Mouse (Mus musculus): ENCODE measurements around the gene Notch3.
"Not testable (repeated sequence)": the region's sequence is repeated elsewhere in the genome, so short reads cannot be mapped to it uniquely, and the experiment has no call there.

Notch3 gene

GRCm38 (mm10) chr17:32166687-32167086 is at the start of gene Notch3:
Gene Notch3 (minus strand): TSS chr17:32166852.
- peak; percentile 35 for DNase-seq (ENCODE audit: low spot score)

- not testable (repeated sequence) for DNase-seq (ENCODE audit: low spot score)
Measured at GRCm38 (mm10) chr17:32215587-32215986, 48.9 kb upstream of the Notch3 start.

DNA sequence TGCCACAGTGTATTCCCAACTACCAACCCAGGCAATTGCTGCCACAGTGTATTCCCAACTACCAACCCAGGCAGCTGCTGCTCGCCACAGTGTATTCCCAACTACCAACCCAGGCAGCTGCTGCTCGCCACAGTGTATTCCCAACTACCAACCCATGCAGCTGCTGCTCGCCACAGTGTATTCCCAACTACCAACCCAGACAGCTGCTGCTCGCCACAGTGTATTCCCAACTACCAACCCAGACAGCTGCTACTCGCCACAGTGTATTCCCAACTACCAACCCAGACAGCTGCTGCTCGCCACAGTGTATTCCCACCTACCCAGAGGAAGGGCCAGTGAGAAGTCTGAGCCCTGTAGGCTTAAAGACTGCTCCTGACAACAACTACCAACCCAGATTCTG is 44.9 kb upstream of the Notch3 start:
- DNase-seq (ENCODE audit: low spot score) = peak; percentile 63

- no peak for DNase-seq (ENCODE audit: low spot score)
Measured at GRCm38 (mm10) chr17:32209752-32210151, 43.1 kb upstream of the Notch3 start.

- DNase-seq (ENCODE audit: low spot score) = no peak
Measured at GRCm38 (mm10) chr17:32209144-32209543, 42.5 kb upstream of the Notch3 start.

GRCm38 (mm10) chr17:32207586-32208245 is 41.1 kb upstream of the Notch3 start:
- DNase-seq (ENCODE audit: low spot score) = no peak

- no peak for DNase-seq (ENCODE audit: low spot score)
Measured at GRCm38 (mm10) chr17:32205345-32205744, 38.7 kb upstream of the Notch3 start.

DNA sequence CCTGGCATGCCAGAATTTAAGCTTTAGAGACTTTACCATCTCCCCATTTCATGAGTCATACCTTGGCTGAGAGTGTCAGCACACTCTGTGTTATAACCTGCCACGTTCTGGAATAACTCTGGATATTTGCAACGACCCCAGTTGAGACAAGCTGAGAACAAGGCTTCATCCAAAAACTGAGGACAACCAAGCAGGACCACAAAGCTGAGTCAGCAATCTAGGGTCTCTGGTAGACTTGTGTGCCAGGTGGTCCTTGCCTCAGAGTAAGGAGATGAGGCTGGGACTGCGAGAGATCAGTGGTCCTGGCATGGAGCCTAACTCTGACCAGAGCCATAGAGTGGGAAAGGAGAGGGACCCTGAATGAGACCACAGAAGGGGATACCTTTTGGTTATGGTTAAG is 36.3 kb upstream of the Notch3 start:
- no peak for DNase-seq (ENCODE audit: low spot score)

- DNase-seq (ENCODE audit: low spot score) = no peak
Measured at GRCm38 (mm10) chr17:32201086-32201485, 34.4 kb upstream of the Notch3 start.

DNA sequence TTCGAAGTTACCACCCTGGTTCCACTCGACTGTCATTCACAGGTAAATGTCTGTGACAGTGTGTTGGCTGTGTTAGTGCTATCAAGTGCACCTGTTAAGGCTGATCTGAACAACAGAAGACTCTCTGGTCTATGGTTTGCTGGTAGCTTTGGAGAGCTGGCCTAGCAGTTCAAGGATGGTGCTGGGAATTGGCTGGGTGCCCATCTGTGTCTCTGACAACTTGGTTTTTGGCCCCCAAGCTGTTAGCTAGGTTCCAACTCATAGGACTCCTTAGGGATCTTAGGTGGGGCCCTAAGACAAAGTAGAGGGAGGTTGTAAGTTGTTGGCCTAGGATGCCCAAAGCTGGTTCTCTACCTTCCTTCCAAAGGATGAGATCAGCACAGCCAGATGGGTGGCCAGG is 33.1 kb upstream of the Notch3 start:
- no peak for DNase-seq (ENCODE audit: low spot score)

- no peak for DNase-seq (ENCODE audit: low spot score)
Measured at GRCm38 (mm10) chr17:32197156-32197555, 30.5 kb upstream of the Notch3 start.

DNA sequence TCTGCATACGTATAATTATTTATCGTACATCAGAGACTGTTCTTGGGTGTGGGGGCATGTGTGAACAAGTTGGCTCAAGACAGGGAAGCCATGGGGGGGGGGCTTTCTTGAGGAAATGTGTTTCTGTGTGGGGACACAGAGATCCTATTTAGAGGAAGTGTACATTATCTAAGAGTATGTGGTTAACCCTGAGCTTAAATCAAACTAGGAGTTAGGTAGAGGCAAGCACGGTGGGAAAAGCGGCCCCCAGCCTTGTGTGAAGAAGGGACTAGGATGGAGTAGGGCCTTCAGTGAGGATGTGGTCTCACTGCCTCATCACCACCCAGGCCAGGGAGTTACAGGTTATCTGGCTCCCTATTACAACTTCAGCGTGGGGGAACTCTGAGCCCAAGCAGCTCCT is 29.1 kb upstream of the Notch3 start:
- no peak for DNase-seq (ENCODE audit: low spot score)

GRCm38 (mm10) chr17:32193010-32193409 is 26.4 kb upstream of the Notch3 start:
- DNase-seq (ENCODE audit: low spot score) = no peak

DNA sequence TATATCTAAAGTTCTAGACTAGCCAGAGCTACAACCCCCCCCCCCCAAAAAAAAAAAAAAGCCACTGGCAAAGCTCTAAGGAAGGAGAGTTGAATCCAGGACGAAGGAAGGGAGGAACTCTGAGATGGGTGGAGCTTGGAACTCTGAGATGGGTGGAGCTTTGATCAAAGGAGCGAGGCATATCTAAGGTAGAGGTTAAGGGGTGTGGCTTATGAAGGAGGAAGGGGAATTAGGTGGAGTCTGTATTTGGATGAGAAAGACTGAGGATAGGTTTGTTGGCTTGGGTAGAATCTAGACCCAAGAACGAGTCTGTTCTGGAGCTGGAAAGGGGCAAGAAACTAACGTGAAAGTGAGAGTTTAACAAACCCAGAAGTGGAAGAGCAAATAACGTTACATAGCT is 23.2 kb upstream of the Notch3 start:
- DNase-seq (ENCODE audit: low spot score) = no peak

- DNase-seq (ENCODE audit: low spot score) = no peak
Measured at GRCm38 (mm10) chr17:32188863-32189636, 22.4 kb upstream of the Notch3 start, which contains the start of gene Ephx3. Gene Ephx3 (minus strand): TSS chr17:32189549.

- DNase-seq (ENCODE audit: low spot score) = no peak
Measured at GRCm38 (mm10) chr17:32183017-32183416, 16.4 kb upstream of the Notch3 start.

DNA sequence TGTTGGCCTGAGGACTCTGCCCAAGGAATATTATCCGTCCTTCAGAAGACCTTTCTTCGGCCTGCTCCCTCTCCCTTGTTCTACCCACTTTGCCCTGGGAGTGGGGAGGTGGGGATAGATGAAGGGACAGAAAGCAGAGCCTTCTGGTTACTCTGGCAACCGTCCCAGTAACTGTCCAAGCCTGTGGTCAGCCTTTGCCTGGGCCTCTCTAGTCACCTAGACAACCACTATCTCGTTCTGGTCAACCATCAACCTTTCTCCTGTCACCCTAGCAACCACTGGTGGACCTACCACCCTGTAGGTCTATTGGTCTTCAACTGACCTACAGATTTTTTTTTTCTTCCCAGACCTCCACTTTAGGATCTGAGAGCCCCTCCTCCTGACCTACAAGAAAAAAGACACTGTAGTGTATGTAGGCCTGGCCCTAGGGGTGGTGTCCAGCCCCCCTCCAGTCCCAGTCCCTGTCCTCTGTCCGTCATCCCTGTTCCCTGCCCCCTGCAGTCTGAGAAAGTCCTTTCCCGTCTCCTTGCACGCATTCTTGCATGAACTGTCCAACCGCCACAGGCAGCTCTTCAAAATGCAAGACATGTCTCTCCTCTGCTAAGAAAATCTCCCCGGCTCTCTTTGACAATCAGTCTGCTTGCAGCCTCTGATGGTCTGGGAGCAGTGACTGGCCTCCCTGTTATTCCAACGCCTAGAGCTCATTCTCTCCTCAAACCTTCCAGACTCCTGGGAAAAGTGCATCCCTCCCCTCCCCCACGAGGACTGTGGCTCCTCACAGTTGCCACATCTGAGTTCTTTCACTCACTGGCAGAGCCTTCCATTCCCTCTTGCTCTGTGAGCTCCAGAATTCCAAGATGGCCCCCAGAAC is 13.2 kb upstream of the Notch3 start:
- no peak for DNase-seq (ENCODE audit: low spot score)

DNA sequence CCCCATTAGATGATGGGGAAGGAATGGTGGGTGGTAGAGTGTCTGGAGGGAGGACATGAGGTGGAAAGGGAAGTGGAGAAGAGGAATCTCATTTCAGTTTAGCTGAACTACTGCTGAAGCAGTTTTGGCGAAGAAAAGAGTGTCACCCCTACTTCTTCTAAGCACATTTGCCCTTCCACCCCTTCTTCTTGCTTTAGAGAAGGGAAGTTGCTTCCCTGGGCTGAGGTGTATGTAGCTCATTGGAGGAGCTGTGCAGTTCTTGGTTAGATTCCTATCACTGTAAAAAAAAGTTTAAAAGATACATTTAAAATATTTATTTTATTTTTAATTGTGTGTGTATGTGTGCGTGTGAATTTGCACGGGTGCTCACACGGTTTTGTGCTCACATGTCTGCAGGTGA is 10.3 kb upstream of the Notch3 start:
- no peak for DNase-seq (ENCODE audit: low spot score)

DNA sequence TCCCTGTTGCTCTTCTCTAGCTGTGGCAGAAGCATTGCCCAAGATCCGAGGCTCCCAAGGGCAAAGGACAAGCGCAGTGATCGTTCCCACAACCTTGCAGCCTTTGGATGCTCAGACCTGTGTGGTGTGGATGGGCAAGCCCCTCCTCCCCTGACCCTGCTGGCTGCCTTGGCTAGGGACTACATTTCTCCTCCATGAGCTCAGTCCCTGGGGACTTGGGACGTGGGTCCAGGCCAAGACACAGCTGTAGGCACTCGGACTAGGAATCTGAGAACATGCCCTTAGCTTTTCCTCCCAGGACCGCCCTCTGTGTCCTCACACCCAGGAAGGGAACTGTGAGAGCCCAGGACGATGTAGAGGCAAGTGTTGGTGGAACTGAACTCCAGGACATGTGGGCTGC is 6.5 kb upstream of the Notch3 start:
- peak; percentile 52 for DNase-seq (ENCODE audit: low spot score)

DNA sequence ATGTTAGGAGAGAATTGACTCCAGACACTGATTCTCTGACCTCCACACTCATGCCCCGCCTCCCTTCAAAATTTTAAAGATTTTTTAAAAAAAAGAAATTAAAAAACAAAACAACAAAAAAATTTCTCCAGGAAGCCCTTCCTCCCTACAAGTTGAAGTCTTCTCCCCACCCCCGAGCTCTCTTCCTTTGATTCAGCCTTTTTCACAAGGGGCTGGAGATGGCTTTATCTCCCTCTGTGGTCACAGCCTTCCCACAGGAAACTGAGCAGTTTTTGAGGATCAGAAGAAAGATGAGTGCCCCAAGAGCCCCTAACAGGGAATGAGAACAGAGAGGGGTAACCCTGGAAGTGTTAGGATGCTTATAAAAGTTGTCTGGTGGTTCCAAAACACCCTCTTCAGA is 5.8 kb upstream of the Notch3 start:
- DNase-seq (ENCODE audit: low spot score) = no peak

- no peak for DNase-seq (ENCODE audit: low spot score)
Measured at GRCm38 (mm10) chr17:32169518-32170225, 3.0 kb upstream of the Notch3 start.
